Mouse (Mus musculus) brain, embryonic 18.5 days (tissue): ENCODE data around the gene Olfr1387.
"Not testable (repeated sequence)": the region's sequence is repeated elsewhere in the genome, so short reads cannot be mapped to it uniquely, and the experiment has no call there.

Source experiments
- DNase-seq: peaks from one replicate; pipeline ENCODE4 v3.0.0-alpha.2; 2012; ENCODE audit warnings: low read depth, low spot score

Gene Olfr1387

DNA sequence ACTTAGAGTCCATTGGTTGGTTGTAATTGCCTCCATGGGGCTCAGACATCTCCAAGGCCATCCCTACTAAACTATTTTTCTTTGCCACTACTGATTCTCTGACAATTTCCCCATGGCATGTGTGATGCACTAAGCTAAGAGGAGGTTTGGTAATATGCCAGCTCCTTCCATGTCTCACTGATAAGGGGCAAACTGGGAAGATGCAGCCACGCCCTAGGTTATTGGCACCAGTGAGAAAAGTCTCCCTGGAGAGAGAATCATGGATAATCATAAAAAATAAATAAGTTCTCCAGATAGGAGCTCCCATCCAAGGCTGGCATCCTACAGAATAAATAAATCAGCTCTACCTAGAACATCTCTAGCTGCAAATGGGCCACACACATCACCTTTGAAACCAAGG, at the start of gene Olfr1387:
Gene Olfr1387 (plus strand): TSS at position 301 of the 400 bp plus-strand sequence.
- no peak for DNase-seq

DNA sequence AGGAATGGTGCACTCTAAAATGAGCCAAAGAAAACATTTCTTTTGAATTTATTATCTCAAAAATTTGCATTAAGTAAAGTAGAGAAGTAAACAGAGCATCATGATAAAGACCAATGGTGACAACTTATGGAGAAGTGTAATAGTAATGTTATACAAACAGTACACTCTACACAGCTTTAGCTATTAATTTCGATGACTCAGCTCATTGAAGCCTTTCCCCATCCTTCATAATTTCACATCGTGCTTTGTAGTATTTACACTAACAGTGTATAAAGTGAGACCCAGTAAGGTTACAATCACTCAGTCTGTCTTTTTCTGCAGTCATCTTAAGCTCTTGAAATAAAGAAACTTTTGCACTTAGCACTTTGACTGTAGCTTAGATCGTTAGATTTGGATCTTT, 48.4 kb upstream of the Olfr1387 start:
- no peak for DNase-seq

DNA sequence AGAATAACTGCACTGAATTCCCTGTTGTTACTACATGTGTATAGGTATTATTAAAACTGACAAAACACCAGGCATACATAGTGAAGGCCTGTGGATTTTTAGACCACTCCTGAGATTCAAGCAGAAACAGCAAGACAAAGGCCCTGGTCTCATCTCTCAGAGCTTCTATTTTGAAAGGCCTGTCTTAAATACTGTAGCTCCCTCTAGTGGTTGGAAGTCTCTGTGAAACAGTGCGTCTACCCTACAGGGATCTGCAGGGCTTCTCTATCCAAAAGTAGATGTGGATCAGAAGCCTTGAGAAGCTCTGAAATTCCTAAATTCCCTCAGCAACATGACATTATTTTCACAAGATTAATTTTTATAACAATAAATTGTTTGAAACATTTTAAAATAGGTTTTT, 44.6 kb upstream of the Olfr1387 start:
- DNase-seq = no peak

DNA sequence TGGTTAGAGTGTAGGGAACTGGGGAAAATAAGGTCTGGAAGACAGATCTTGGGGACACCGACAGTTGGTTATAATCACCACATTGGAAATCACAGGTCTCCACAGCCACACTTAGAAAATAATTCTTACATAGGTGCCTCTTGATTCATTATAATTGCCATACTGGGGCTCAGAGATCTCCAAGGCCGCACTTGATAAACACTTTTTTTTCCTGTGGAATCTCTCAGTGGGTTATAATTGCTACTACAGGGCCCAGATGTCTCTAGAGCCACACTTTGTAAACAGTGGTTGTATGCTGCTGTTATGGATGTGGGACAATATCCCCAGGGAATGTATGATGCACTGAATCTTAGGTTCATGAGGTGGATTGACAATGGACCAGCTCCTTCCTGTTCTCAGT, 32.4 kb upstream of the Olfr1387 start, which contains the start of gene Olfr1389:
Gene Olfr1389 (plus strand): TSS at position 301 of the 400 bp plus-strand sequence.
- DNase-seq = no peak

DNA sequence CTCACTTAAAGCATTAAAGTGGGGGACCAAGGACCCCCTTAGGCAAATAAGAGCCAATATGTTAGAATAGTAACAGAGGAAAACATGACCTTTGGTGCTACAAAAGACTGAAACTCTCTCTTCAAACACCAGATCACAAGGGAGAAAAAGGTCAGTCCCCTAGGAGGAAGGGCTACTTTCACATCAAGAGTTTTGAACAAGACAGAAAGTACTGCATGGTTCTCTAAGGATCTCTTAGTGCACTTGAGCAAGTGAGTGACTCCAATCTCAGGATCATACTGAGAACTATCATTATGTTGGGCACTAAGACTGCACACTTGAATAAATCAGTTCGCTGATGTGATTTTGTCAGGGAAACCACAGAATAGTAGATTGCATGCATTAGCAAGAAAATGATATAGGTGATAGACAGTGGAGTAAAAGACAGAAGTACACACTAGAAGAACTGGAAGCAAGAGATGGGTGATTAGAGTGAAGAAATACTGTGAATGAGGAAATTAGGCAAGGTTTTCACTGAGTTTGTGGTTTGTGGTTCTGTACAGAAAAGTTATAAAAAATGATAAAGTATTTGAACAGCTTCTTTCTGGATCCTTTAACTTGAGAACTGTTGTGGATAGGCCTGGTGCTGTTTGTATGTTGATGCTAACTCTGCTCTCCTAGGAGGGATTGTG, 29.8 kb upstream of the Olfr1387 start:
- DNase-seq = no peak

DNA sequence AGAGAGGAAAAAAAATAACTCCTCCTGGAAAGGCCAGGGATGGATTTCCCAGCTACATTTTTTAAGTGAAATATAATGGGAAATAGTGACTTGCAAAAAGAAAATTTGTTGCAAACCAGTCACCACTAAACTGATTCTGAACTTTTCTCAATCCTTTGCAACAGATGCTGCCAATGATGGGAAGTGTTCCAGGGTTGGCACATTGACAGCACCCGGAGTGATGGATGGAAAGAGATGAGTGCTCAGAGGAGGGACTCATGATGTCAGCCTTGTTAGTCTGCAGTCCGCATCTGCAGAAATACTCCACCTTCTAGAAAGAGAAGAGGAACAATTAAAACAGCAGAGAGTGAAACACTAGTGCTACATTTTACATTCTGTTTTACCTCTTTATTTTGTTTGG, 25.5 kb upstream of the Olfr1387 start:
- DNase-seq = no peak

DNA sequence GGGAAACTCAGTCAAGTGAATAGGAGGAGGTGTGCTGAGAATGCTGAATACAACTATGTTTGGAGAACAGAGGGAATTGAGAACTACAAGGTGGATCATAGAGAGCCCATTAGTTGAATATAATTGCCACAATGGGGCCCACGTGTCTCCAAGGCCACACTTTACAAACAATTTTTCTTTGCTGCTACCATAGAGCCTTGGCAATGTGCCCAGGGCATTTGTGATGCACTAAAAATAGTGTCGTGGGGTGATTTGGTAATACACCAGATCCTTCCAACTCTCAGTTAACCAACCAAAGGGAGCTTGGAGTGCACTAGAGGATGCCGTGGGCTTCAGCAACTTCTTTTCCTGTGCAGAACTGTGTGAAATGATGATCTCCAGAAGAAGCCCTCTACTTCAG, 18.7 kb upstream of the Olfr1387 start, which contains the start of gene Olfr1388:
Gene Olfr1388 (plus strand): TSS at position 214 of the 400 bp plus-strand sequence.
- no peak for DNase-seq

DNA sequence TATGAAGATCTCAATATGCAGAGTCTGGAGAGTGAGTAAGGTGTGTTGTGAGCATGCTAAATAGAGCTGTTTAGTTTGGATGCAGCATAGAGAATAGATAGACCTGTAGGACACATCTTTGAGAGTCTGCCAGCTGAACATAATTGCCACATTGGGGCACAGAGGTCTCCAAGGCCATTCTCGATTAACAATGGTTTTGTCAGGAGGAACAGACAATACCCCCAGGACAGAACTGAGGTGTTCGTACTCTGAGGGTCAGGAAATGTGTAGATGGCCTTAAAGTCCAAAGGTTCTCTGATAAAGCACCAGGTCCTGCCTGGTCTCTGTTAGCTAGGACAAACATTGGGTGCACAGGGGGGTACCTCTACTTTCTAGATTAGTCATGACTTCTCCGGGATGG, 9.6 kb downstream of the Olfr1387 start, which contains the start of gene Olfr1386:
Gene Olfr1386 (plus strand): TSS at position 301 of the 400 bp plus-strand sequence.
- DNase-seq = not testable (repeated sequence)

DNA sequence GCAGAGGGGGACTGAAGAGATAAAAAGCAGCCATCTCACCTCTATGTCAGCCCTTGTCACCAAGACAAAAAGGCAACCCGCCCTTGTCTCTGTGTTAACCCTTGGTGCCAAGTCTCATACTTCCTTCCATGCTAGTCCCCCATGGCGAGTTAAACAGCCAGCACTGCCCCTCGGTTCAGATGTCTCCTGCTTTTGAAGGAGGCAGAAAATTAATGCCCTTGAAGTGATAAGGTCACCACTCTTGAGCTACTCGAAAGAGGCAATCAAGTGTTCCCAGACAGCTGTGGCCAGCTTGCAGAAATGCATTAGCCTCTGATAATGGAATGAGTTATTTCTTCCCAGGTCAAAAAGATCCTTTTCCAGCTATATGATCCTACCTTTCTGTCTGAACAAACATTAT, 30.8 kb downstream of the Olfr1387 start:
- no peak for DNase-seq

DNA sequence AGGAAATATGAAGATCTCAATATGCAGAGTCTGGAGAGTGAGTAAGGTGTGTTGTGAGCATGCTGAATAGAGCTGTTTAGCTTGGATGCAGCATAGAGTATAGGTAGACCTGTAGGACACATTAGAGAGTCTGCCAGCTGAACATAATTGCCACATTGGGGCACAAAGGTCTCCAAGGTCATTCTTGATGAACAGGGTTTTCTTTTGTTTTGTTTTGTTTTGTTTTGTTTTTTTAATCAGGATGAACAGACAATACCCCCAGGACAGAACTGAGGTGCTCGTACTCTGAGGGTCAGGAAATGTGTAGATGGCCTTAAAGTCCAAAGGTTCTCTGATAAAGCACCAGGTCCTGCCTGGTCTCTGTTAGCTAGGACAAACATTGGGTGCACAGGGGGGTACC, 33.6 kb downstream of the Olfr1387 start, which contains the start of gene Olfr1385:
Gene Olfr1385 (plus strand): TSS at position 301 of the 400 bp plus-strand sequence.
- DNase-seq = not testable (repeated sequence)
